Mouse (Mus musculus) embryonic facial prominence, embryonic 15.5 days (tissue): ENCODE data around the gene Caln1. TPM values are rescaled to one million over a fixed set of nuclear protein-coding genes. Genes with fewer than 3 reads are reported as not detected.

Experiments used
- ATAC-seq: fragments of 200-750 bp; cut with Nextera tagmentation; 2 replicates; pipeline ENCODE4 v1.8.0; 2017; ENCODE audit warnings: low read depth, moderate TSS enrichment; ENCODE audit not compliant: insufficient number of reproducible peaks, low FRiP score, low TSS enrichment
- H3K27ac ChIP-seq: fragments of 300-500 bp; sonication (generic); replicated peaks from 2 replicates; pipeline ENCODE4 v1.5.1; 2015; ENCODE audit warnings: mild to moderate bottlenecking, inconsistent platforms
- H3K27me3 ChIP-seq: fragments of 300-500 bp; sonication (generic); 2 replicates; pipeline ENCODE4 v1.6.1; 2015; ENCODE audit warnings: inconsistent platforms
- H3K36me3 ChIP-seq: fragments of 300-500 bp; sonication (generic); 2 replicates; pipeline ENCODE4 v1.6.1; 2015; ENCODE audit warnings: mild to moderate bottlenecking, inconsistent platforms
- H3K4me1 ChIP-seq: fragments of 300-500 bp; sonication (generic); 2 replicates; pipeline ENCODE4 v1.6.1; 2015; ENCODE audit warnings: inconsistent platforms
- H3K4me2 ChIP-seq: fragments of 300-500 bp; sonication (generic); replicated peaks from 2 replicates; pipeline ENCODE4 v1.6.1; 2015; ENCODE audit warnings: mild to moderate bottlenecking, inconsistent platforms
- H3K4me3 ChIP-seq: fragments of 300-500 bp; sonication (generic); replicated peaks from 2 replicates; pipeline ENCODE4 v1.5.1; 2015; ENCODE audit warnings: mild to moderate bottlenecking, inconsistent platforms
- H3K9ac ChIP-seq: fragments of 300-500 bp; sonication (generic); 2 replicates; pipeline ENCODE4 v1.6.1; 2015; ENCODE audit warnings: inconsistent platforms
- H3K9me3 ChIP-seq: fragments of 300-500 bp; sonication (generic); replicated peaks from 2 replicates; pipeline ENCODE4 v1.6.1; 2016; ENCODE audit warnings: inconsistent platforms
- WGBS: fragments of 180-500 bp; shearing (Covaris S2); methylation state at CpG from one replicate; pipeline ENCODE4 v1.1.7; 2015; 5-methylcytosine and 5-hydroxymethylcytosine counted together
- polyA plus RNA-seq: library from polyadenylated mRNA; unstranded; fragments of >200 nt; fragmentation: Nextera tagmentation; extraction: Ambion mirVana; gene quantifications from 2 replicates; pipeline ENCODE4 v1.2.1, GENCODE M21; 2015

The Caln1 gene
- polyA plus RNA-seq, 1 experiment from 2014 or later, result 1.5 TPM

GRCm38 (mm10) chr5:130815352-130815751 is 446.1 kb downstream of the Caln1 start:
- Histone ChIP-seq H3K27me3 (no peaks in the 10 kb centered on the region), H3K9ac (no peak overlapping the region), H3K4me2 (no peak overlapping the region), H3K27ac (no peak overlapping the region), H3K9me3 (no peaks in the 10 kb centered on the region), H3K36me3 (no peaks in the 10 kb centered on the region), H3K4me1 (no peaks in the 10 kb centered on the region), H3K4me3 (no peak overlapping the region)
- no peak for ATAC-seq
- WGBS, result 70% methylated on average over 5 of the region's 5 CpGs

GRCm38 (mm10) chr5:130820021-130820648 is 450.9 kb downstream of the Caln1 start:
- WGBS, result 74% methylated on average over 4 of the region's 4 CpGs
- no peaks in the 10 kb centered on the region for H3K9me3 ChIP-seq
- H3K4me1 ChIP-seq, result no peaks in the 10 kb centered on the region
- H3K27me3 ChIP-seq, result no peaks in the 10 kb centered on the region
- no peak overlapping the region for H3K4me2 ChIP-seq
- H3K9ac ChIP-seq, result no peak overlapping the region
- no peak for ATAC-seq
- no peak overlapping the region for H3K4me3 ChIP-seq
- H3K27ac ChIP-seq, result no peak overlapping the region
- H3K36me3 ChIP-seq, result no peaks in the 10 kb centered on the region

GRCm38 (mm10) chr5:130820661-130821060 is 451.4 kb downstream of the Caln1 start:
- H3K9me3 ChIP-seq, result no peaks in the 10 kb centered on the region
- no peaks in the 10 kb centered on the region for H3K27me3 ChIP-seq
- no peak overlapping the region for H3K9ac ChIP-seq
- H3K4me1 ChIP-seq, result no peaks in the 10 kb centered on the region
- WGBS, result 86% methylated on average over 5 of the region's 5 CpGs
- no peak for ATAC-seq
- H3K36me3 ChIP-seq, result no peaks in the 10 kb centered on the region
- no peak overlapping the region for H3K4me3 ChIP-seq
- H3K4me2 ChIP-seq, result no peak overlapping the region
- H3K27ac ChIP-seq, result no peak overlapping the region

- ATAC-seq, result no peak
- no peak overlapping the region for H3K27ac ChIP-seq
- H3K9ac ChIP-seq, result no peak overlapping the region
- no peaks in the 10 kb centered on the region for H3K4me1 ChIP-seq
- H3K4me2 ChIP-seq, result no peak overlapping the region
- 79% methylated on average over 2 of the region's 2 CpGs for WGBS
- no peak overlapping the region for H3K4me3 ChIP-seq
- no peaks in the 10 kb centered on the region for H3K9me3 ChIP-seq
- no peaks in the 10 kb centered on the region for H3K27me3 ChIP-seq
- H3K36me3 ChIP-seq, result no peaks in the 10 kb centered on the region
Observed at GRCm38 (mm10) chr5:130825797-130826196, 456.5 kb downstream of the Caln1 start.

- Histone ChIP-seq H3K4me1 (0 out of 2 replicates have a peak, but pooled peaks cover 3% of the 10 kb centered on the region), H3K27ac (no peak overlapping the region), H3K9me3 (no peaks in the 10 kb centered on the region), H3K4me3 (no peak overlapping the region), H3K36me3 (no peaks in the 10 kb centered on the region), H3K4me2 (no peak overlapping the region), H3K9ac (no peak overlapping the region), H3K27me3 (no peaks in the 10 kb centered on the region)
- 73% methylated on average over 6 of the region's 6 CpGs for whole genome bisulfite sequencing
- ATAC-seq, result no peak
Observed at GRCm38 (mm10) chr5:130848562-130848961, 479.3 kb downstream of the Caln1 start.

- peaks cover 3% of the 10 kb centered on the region; the same call in 1 of the 2 replicates for H3K27me3 ChIP-seq
- H3K27ac ChIP-seq, result no peak overlapping the region
- 0 out of 2 replicates have a peak, but pooled peaks cover 3% of the 10 kb centered on the region for H3K4me1 ChIP-seq
- whole genome bisulfite sequencing, result 53% methylated on average over 4 of the region's 4 CpGs
- H3K9me3 ChIP-seq, result no peaks in the 10 kb centered on the region
- no peak overlapping the region for H3K9ac ChIP-seq
- no peak for ATAC-seq
- no peak overlapping the region for H3K4me2 ChIP-seq
- no peaks in the 10 kb centered on the region for H3K36me3 ChIP-seq
- no peak overlapping the region for H3K4me3 ChIP-seq
Observed at GRCm38 (mm10) chr5:130849610-130850009, 480.4 kb downstream of the Caln1 start.

GRCm38 (mm10) chr5:130852182-130852581 is 482.9 kb downstream of the Caln1 start:
- Histone ChIP-seq H3K27ac (no peak overlapping the region), H3K4me1 (0 out of 2 replicates have a peak, but pooled peaks cover 3% of the 10 kb centered on the region), H3K27me3 (peaks cover 3% of the 10 kb centered on the region; the same call in 1 of the 2 replicates), H3K4me3 (peak overlapping the region; percentile 20), H3K4me2 (peak overlapping the region; percentile 31), H3K9me3 (no peaks in the 10 kb centered on the region), H3K9ac (no peak overlapping the region), H3K36me3 (no peaks in the 10 kb centered on the region)
- ATAC-seq, result no peak
- 9% methylated on average over 11 of the region's 11 CpGs for WGBS

GRCm38 (mm10) chr5:130853371-130853770 is 484.1 kb downstream of the Caln1 start:
- H3K9me3 ChIP-seq, result no peaks in the 10 kb centered on the region
- no peak overlapping the region for H3K9ac ChIP-seq
- H3K4me3 ChIP-seq, result no peak overlapping the region
- H3K4me2 ChIP-seq, result no peak overlapping the region
- H3K4me1 ChIP-seq, result 0 out of 2 replicates have a peak, but pooled peaks cover 3% of the 10 kb centered on the region
- WGBS, result under 1% methylated on average over 10 of the region's 10 CpGs
- peaks cover 3% of the 10 kb centered on the region; the same call in 1 of the 2 replicates for H3K27me3 ChIP-seq
- peak; percentile 49; the same call in 1 of the 2 replicates for ATAC-seq
- no peak overlapping the region for H3K27ac ChIP-seq
- no peaks in the 10 kb centered on the region for H3K36me3 ChIP-seq

GRCm38 (mm10) chr5:130854430-130854829 is 485.2 kb downstream of the Caln1 start:
- peaks cover 3% of the 10 kb centered on the region; the same call in 1 of the 2 replicates for H3K27me3 ChIP-seq
- H3K36me3 ChIP-seq, result no peaks in the 10 kb centered on the region
- H3K9me3 ChIP-seq, result no peaks in the 10 kb centered on the region
- H3K27ac ChIP-seq, result no peak overlapping the region
- H3K4me3 ChIP-seq, result no peak overlapping the region
- H3K4me2 ChIP-seq, result no peak overlapping the region
- ATAC-seq, result no peak
- no peak overlapping the region for H3K9ac ChIP-seq
- H3K4me1 ChIP-seq, result 0 out of 2 replicates have a peak, but pooled peaks cover 3% of the 10 kb centered on the region
- WGBS, result 63% methylated on average over 7 of the region's 7 CpGs

- Histone ChIP-seq H3K9ac (no peak overlapping the region), H3K4me2 (no peak overlapping the region), H3K36me3 (no peaks in the 10 kb centered on the region), H3K4me3 (no peak overlapping the region), H3K9me3 (no peaks in the 10 kb centered on the region), H3K27ac (no peak overlapping the region), H3K4me1 (no peaks in the 10 kb centered on the region), H3K27me3 (peaks cover 3% of the 10 kb centered on the region; the same call in 1 of the 2 replicates)
- 21% methylated on average over 8 of the region's 8 CpGs for WGBS
- ATAC-seq, result no peak
Observed at GRCm38 (mm10) chr5:130858148-130858547, 488.9 kb downstream of the Caln1 start.

GRCm38 (mm10) chr5:130858706-130859105 is 489.5 kb downstream of the Caln1 start:
- ATAC-seq, result no peak
- no peaks in the 10 kb centered on the region for H3K36me3 ChIP-seq
- no peak overlapping the region for H3K4me3 ChIP-seq
- H3K4me2 ChIP-seq, result no peak overlapping the region
- no peak overlapping the region for H3K27ac ChIP-seq
- peaks cover 3% of the 10 kb centered on the region; the same call in 1 of the 2 replicates for H3K27me3 ChIP-seq
- no peaks in the 10 kb centered on the region for H3K4me1 ChIP-seq
- H3K9ac ChIP-seq, result no peak overlapping the region
- 72% methylated on average over 3 of the region's 3 CpGs for WGBS
- H3K9me3 ChIP-seq, result no peaks in the 10 kb centered on the region

- Histone ChIP-seq H3K27me3 (no peaks in the 10 kb centered on the region), H3K4me1 (no peaks in the 10 kb centered on the region), H3K9ac (no peak overlapping the region), H3K9me3 (no peaks in the 10 kb centered on the region), H3K27ac (no peak overlapping the region), H3K36me3 (no peaks in the 10 kb centered on the region), H3K4me2 (no peak overlapping the region), H3K4me3 (no peak overlapping the region)
- no peak for ATAC-seq
- 28% methylated on average over 6 of the region's 6 CpGs for WGBS
Observed at GRCm38 (mm10) chr5:130859736-130860135, 490.5 kb downstream of the Caln1 start.
